ENCODE assay signal across 14 mouse cellular contexts in genomic region chr17:65683731-65684130, GRCm38 (mm10). TPM values are rescaled to one million over a fixed set of nuclear protein-coding genes. Genes with fewer than 3 reads are reported as not detected.
DNase-seq lines count a peak whose midpoint lies in the region; ATAC-seq and TF ChIP-seq lines count a peak whose summit lies in the region.
"Had no signal": no experiment of that assay in that cellular context is flagged by ENCODE, and none has a peak within 500 bp of the region (broad histone marks: within the 10 kb centered on the region; RNA-seq: fewer than 3 reads in every experiment).

No protein-coding gene starts in this region.

- no peak for TF ChIP-seq EP300 in heart, postnatal 0 days (IDR thresholded peaks at IDR 0.05; ENCODE audit: low read depth)

- 0 out of 2 replicates have a peak, but pooled peaks cover 4% of the 10 kb centered on the region for H3K4me1 ChIP-seq in heart, postnatal 0 days (ENCODE audit: control insufficient read depth, insufficient read depth)

- intact Hi-C loops in left cerebral cortex, postnatal 4 days (cut with DNase I) = no loop called here
- intact Hi-C loops in left cerebral cortex, postnatal 36 days (cut with DNase I) = no loop called here

- 54% methylated on average over 2 of the region's 2 CpGs for WGBS in heart, postnatal 0 days

- no peak overlapping the region for H3K4me2 ChIP-seq in heart, postnatal 0 days (ENCODE audit: low read depth, low read length)

- TF ChIP-seq CTCF in heart, postnatal 0 days (IDR thresholded peaks at IDR 0.05; ENCODE audit: low read depth) = no peak

- no peak overlapping the region for H3K9ac ChIP-seq in heart, postnatal 0 days (replicated peaks; ENCODE audit: low read depth, low read length)

- peak; percentile 75 for ATAC-seq in heart, postnatal 0 days (ENCODE audit: insufficient read depth, low read depth)

- no peaks in the 10 kb centered on the region for H3K9me3 ChIP-seq in heart, postnatal 0 days (replicated peaks; ENCODE audit: control insufficient read depth, low read length)
- H3K9me3 ChIP-seq: forebrain, embryonic 10.5 days; G1E had no signal

- peak; percentile 61 for DNase-seq in adrenal gland, postnatal 14 days
- no peak for DNase-seq in adrenal gland, adult 8-10 months
- peak; percentile 71 for DNase-seq in left cerebral cortex, postnatal 4 days
- DNase-seq in left cerebral cortex, postnatal 36 days (ENCODE audit: low spot score in 2 of 2) = no peak
- DNase-seq in cerebellum, postnatal 14 days = peak; percentile 86 to 89
- peak; percentile 53 for DNase-seq in heart, postnatal 0 days (ENCODE audit: low spot score)
- DNase-seq in adrenal gland, postnatal 4 days (ENCODE audit: low spot score in 2 of 2) = no peak
- no peak for DNase-seq in yolk sac, embryonic 10.5 days (ENCODE audit: low spot score)
- DNase-seq: adrenal gland, postnatal 25 days had no signal

- H3K27me3 ChIP-seq in heart, postnatal 0 days (ENCODE audit: control insufficient read depth, insufficient read depth, low read length) = no peaks in the 10 kb centered on the region

- no peak overlapping the region for H3K4me3 ChIP-seq in heart, postnatal 0 days (ENCODE audit: low read depth, low read length)
- H3K4me3 ChIP-seq: forebrain, embryonic 10.5 days had no signal

- H3K36me3 ChIP-seq in heart, postnatal 0 days (replicated peaks; ENCODE audit: control insufficient read depth, insufficient read depth, low read length) = no peaks in the 10 kb centered on the region
- H3K36me3 ChIP-seq: forebrain, embryonic 10.5 days; G1E had no signal

- H3K27ac ChIP-seq in heart, postnatal 0 days (ENCODE audit: low read depth) = peak overlapping the region; percentile 63
- H3K27ac ChIP-seq: forebrain, embryonic 10.5 days had no signal

RNA-seq across cellular contexts. Expression of gene Txndc2, which starts 41.8 kb away (rescaled TPM):
- 11.9 and 12.5 TPM in 2 replicates for total RNA-seq in adrenal gland, postnatal 14 days (2021)
- total RNA-seq in adrenal gland, adult 8-10 months (2022) = 10 to 100 TPM in 2 of 4 experiments, 1 to 10 TPM in 2; 9.2 to 45.4 (median 18.7) TPM
- total RNA-seq in left cerebral cortex, postnatal 4 days (2021) = under 1 TPM; 0.28 to 0.44 TPM
- total RNA-seq in left cerebral cortex, postnatal 36 days (2021) = under 1 TPM in 1 of 2 experiments, not detected in 1; 0.30 TPM
- total RNA-seq in heart, postnatal 0 days (2014; rRNA removed; ENCODE audit: low replicate concordance) = not detected in 2 replicates
- 0.16 and 0.18 TPM in 2 replicates for polyA plus RNA-seq in heart, postnatal 0 days (2015; fragmentation: Nextera tagmentation; extraction: Ambion mirVana)
- total RNA-seq in adrenal gland, postnatal 4 days (2021) = 10 to 100 TPM; 23.7 to 24.4 TPM
- total RNA-seq: liver, adult 2 months; megakaryocyte, adult 5-6 weeks had no signal
- polyA plus RNA-seq: forebrain, embryonic 10.5 days; G1E; liver, adult 2 months; spleen, adult 2 months had no signal

Comparison
In these comparisons a context has a peak if more than half of its experiments do, and no peak if none do; other contexts are left out.
1. DNase-seq: peak in adrenal gland, postnatal 14 days (single experiment), left cerebral cortex, postnatal 4 days (single experiment), cerebellum, postnatal 14 days (2 of 2) and heart, postnatal 0 days (single experiment); none in adrenal gland, adult 8-10 months (single experiment), left cerebral cortex, postnatal 36 days (0 of 2), adrenal gland, postnatal 4 days (0 of 2) and yolk sac, embryonic 10.5 days (single experiment).